Mouse (Mus musculus): ENCODE measurements around the gene Phf11b.
"Not testable (repeated sequence)": the region's sequence is repeated elsewhere in the genome, so short reads cannot be mapped to it uniquely, and the experiment has no call there.

Phf11b gene

GRCm38 (mm10) chr14:59341189-59341588, at the start of gene Phf11b:
Phf11b (minus strand) TSS chr14:59341351.
- DNase-seq, result peak in 1 of 2 experiments; percentile 5

- not testable (repeated sequence) for DNase-seq
These were observed 49.0 kb upstream of the Phf11b start for GRCm38 (mm10) chr14:59390181-59390580.

GRCm38 (mm10) chr14:59389532-59389931, 48.4 kb upstream of the Phf11b start:
- DNase-seq, result no peak

- no peak for DNase-seq
These were observed 29.4 kb upstream of the Phf11b start for GRCm38 (mm10) chr14:59370348-59371068.

- DNase-seq, result no peak
These were observed 25.4 kb upstream of the Phf11b start for GRCm38 (mm10) chr14:59366386-59367105.

GRCm38 (mm10) chr14:59365244-59365644, 24.1 kb upstream of the Phf11b start, which contains the start of gene Phf11d:
Phf11d (minus strand) TSS chr14:59365470.
- DNase-seq, result no peak

GRCm38 (mm10) chr14:59339541-59339940, 1.6 kb downstream of the Phf11b start:
- DNase-seq, result no peak

GRCm38 (mm10) chr14:59336056-59336455, 5.1 kb downstream of the Phf11b start:
- not testable (repeated sequence) for DNase-seq

GRCm38 (mm10) chr14:59330499-59330898, 10.7 kb downstream of the Phf11b start:
- peak; percentile 14 to 19 for DNase-seq

- not testable (repeated sequence) for DNase-seq
These were observed 21.2 kb downstream of the Phf11b start for GRCm38 (mm10) chr14:59319970-59320369.

GRCm38 (mm10) chr14:59319036-59319435, 22.1 kb downstream of the Phf11b start:
- not testable (repeated sequence) for DNase-seq

GRCm38 (mm10) chr14:59297391-59297790, 43.8 kb downstream of the Phf11b start, which contains the start of gene Phf11a:
Phf11a (minus strand) TSS chr14:59297522.
- not testable (repeated sequence) for DNase-seq

GRCm38 (mm10) chr14:59291769-59292168, 49.4 kb downstream of the Phf11b start:
- DNase-seq, result not testable (repeated sequence)

- not testable (repeated sequence) for DNase-seq
These were observed 66.2 kb downstream of the Phf11b start for GRCm38 (mm10) chr14:59274961-59275360.

Measured in thymus, postnatal 36 days (tissue).